Mouse (Mus musculus): Measurements from ENCODE around the gene Slc25a19. TPM values are rescaled to one million over a fixed set of nuclear protein-coding genes. Genes with fewer than 3 reads are reported as not detected.

Gene Slc25a19
- polyA plus RNA-seq (2014; fragmentation: Nextera tagmentation; extraction: Ambion mirVana): 24.9 and 27.1 TPM in 2 replicates

GRCm38 (mm10) chr11:115627705-115628464, at the start of gene Slc25a19:
Gene Slc25a19 (minus strand): TSS chr11:115628295.
- Histone ChIP-seq H3K27ac (ENCODE audit: low read depth, low read length) (no peak within 1 kb of the TSS), H3K4me3 (ENCODE audit: low read depth, low read length) (peak within 1 kb of the TSS; percentile 60), H3K4me2 (replicated peaks; ENCODE audit: low read depth, low read length) (peak within 1 kb of the TSS; percentile 74), H3K4me1 (replicated peaks; ENCODE audit: control insufficient read depth, insufficient read depth, low read length) (no peaks in the 10 kb centered on the region), H3K9me3 (ENCODE audit: control insufficient read depth, low read length) (no peaks in the 10 kb centered on the region), H3K36me3 (ENCODE audit: control insufficient read depth, insufficient read depth, low read length) (0 out of 2 replicates have a peak, but pooled peaks cover under 1% of the 10 kb centered on the region), H3K27me3 (ENCODE audit: control insufficient read depth, insufficient read depth, low read length) (no peaks in the 10 kb centered on the region), H3K9ac (ENCODE audit: low read depth, low read length) (peak within 1 kb of the TSS; percentile 60)
- under 1% methylated on average over 47 of the region's 47 CpGs for WGBS
- ATAC-seq (ENCODE audit: low FRiP score) (peak; percentile 99), DNase-seq (ENCODE audit: low spot score) (peak; percentile 98)

- Histone ChIP-seq H3K27me3 (ENCODE audit: control insufficient read depth, insufficient read depth, low read length) (no peaks in the 10 kb centered on the region), H3K9ac (ENCODE audit: low read depth, low read length) (no peak overlapping the region), H3K4me3 (ENCODE audit: low read depth, low read length) (no peak overlapping the region), H3K9me3 (ENCODE audit: control insufficient read depth, low read length) (no peaks in the 10 kb centered on the region), H3K4me2 (replicated peaks; ENCODE audit: low read depth, low read length) (no peak overlapping the region), H3K36me3 (ENCODE audit: control insufficient read depth, insufficient read depth, low read length) (0 out of 2 replicates have a peak, but pooled peaks cover 4% of the 10 kb centered on the region), H3K27ac (ENCODE audit: low read depth, low read length) (no peak overlapping the region), H3K4me1 (replicated peaks; ENCODE audit: control insufficient read depth, insufficient read depth, low read length) (no peaks in the 10 kb centered on the region)
- WGBS: 94% methylated on average over 3 of the region's 3 CpGs
- DNase-seq (ENCODE audit: low spot score): no peak
- no peak for ATAC-seq (ENCODE audit: low FRiP score)
These were observed 49.4 kb upstream of the Slc25a19 start for GRCm38 (mm10) chr11:115677511-115677910.

- no peaks in the 10 kb centered on the region for H3K27me3 ChIP-seq (ENCODE audit: control insufficient read depth, insufficient read depth, low read length)
- no peak overlapping the region for H3K4me3 ChIP-seq (ENCODE audit: low read depth, low read length)
- H3K9me3 ChIP-seq (ENCODE audit: control insufficient read depth, low read length): no peaks in the 10 kb centered on the region
- no peak overlapping the region for H3K4me2 ChIP-seq (replicated peaks; ENCODE audit: low read depth, low read length)
- no peak for ATAC-seq (ENCODE audit: low FRiP score)
- 0 out of 2 replicates have a peak, but pooled peaks cover 4% of the 10 kb centered on the region for H3K36me3 ChIP-seq (ENCODE audit: control insufficient read depth, insufficient read depth, low read length)
- no peak for DNase-seq (ENCODE audit: low spot score)
- no peak overlapping the region for H3K9ac ChIP-seq (ENCODE audit: low read depth, low read length)
- no peak overlapping the region for H3K27ac ChIP-seq (ENCODE audit: low read depth, low read length)
- no peaks in the 10 kb centered on the region for H3K4me1 ChIP-seq (replicated peaks; ENCODE audit: control insufficient read depth, insufficient read depth, low read length)
- 89% methylated on average over 8 of the region's 8 CpGs for WGBS
These were observed 48.6 kb upstream of the Slc25a19 start for GRCm38 (mm10) chr11:115676738-115677137.

DNA sequence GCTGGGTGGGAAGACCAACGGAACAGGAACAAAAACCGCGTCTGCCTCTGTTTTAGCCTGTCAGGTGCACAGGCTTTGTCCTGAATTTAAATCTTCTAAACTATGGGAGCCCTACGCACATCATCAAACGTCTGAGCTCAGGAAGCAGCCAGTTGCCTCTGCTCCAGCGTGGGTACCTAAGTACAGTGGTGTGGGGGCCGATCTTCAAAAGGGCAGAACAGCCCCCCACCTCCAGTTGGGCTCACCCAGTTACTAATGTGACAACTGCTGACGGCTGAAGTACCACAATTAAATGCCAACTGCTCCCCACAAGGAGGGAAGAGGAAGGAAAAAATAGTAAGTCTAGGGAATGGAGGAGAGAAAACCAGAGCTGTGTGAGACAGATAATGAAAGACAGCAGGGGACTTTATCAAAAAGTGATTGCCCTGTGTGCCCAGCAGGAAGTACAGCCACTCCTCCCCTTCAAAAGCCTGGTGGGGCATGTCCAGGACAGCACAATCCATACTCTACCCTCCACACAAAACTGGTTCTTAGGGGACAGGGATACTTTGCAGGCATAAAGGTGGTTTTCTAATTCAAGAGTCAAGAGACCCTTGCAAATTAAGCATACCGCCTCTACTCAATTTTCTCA, 46.3 kb upstream of the Slc25a19 start:
- Histone ChIP-seq H3K9me3 (ENCODE audit: control insufficient read depth, low read length) (no peaks in the 10 kb centered on the region), H3K9ac (ENCODE audit: low read depth, low read length) (no peak overlapping the region)
- WGBS: 77% methylated on average over 9 of the region's 9 CpGs

GRCm38 (mm10) chr11:115673471-115674234, 45.6 kb upstream of the Slc25a19 start:
- no peak overlapping the region for H3K4me3 ChIP-seq (ENCODE audit: low read depth, low read length)
- ATAC-seq (ENCODE audit: low FRiP score): no peak
- no peak overlapping the region for H3K9ac ChIP-seq (ENCODE audit: low read depth, low read length)
- no peaks in the 10 kb centered on the region for H3K4me1 ChIP-seq (replicated peaks; ENCODE audit: control insufficient read depth, insufficient read depth, low read length)
- DNase-seq (ENCODE audit: low spot score): no peak
- 91% methylated on average over 9 of the region's 9 CpGs for WGBS
- no peaks in the 10 kb centered on the region for H3K9me3 ChIP-seq (ENCODE audit: control insufficient read depth, low read length)
- H3K4me2 ChIP-seq (replicated peaks; ENCODE audit: low read depth, low read length): no peak overlapping the region
- no peaks in the 10 kb centered on the region for H3K27me3 ChIP-seq (ENCODE audit: control insufficient read depth, insufficient read depth, low read length)
- H3K27ac ChIP-seq (ENCODE audit: low read depth, low read length): no peak overlapping the region
- 0 out of 2 replicates have a peak, but pooled peaks cover 1% of the 10 kb centered on the region for H3K36me3 ChIP-seq (ENCODE audit: control insufficient read depth, insufficient read depth, low read length)

More for the DNA sequence above, 46.3 kb upstream of the Slc25a19 start:
- H3K4me3 ChIP-seq (ENCODE audit: low read depth, low read length): no peak overlapping the region
- no peak overlapping the region for H3K4me2 ChIP-seq (replicated peaks; ENCODE audit: low read depth, low read length)
- H3K27me3 ChIP-seq (ENCODE audit: control insufficient read depth, insufficient read depth, low read length): no peaks in the 10 kb centered on the region
- no peak overlapping the region for H3K27ac ChIP-seq (ENCODE audit: low read depth, low read length)
- H3K36me3 ChIP-seq (ENCODE audit: control insufficient read depth, insufficient read depth, low read length): 0 out of 2 replicates have a peak, but pooled peaks cover 4% of the 10 kb centered on the region
- ATAC-seq (ENCODE audit: low FRiP score) (no peak), DNase-seq (ENCODE audit: low spot score) (no peak)
- H3K4me1 ChIP-seq (replicated peaks; ENCODE audit: control insufficient read depth, insufficient read depth, low read length): no peaks in the 10 kb centered on the region

- no peaks in the 10 kb centered on the region for H3K9me3 ChIP-seq (ENCODE audit: control insufficient read depth, low read length)
- no peak overlapping the region for H3K27ac ChIP-seq (ENCODE audit: low read depth, low read length)
- ATAC-seq (ENCODE audit: low FRiP score) (no peak), DNase-seq (ENCODE audit: low spot score) (no peak)
- H3K27me3 ChIP-seq (ENCODE audit: control insufficient read depth, insufficient read depth, low read length): no peaks in the 10 kb centered on the region
- no peaks in the 10 kb centered on the region for H3K36me3 ChIP-seq (ENCODE audit: control insufficient read depth, insufficient read depth, low read length)
- no peak overlapping the region for H3K4me2 ChIP-seq (replicated peaks; ENCODE audit: low read depth, low read length)
- no peak overlapping the region for H3K4me3 ChIP-seq (ENCODE audit: low read depth, low read length)
- no peak overlapping the region for H3K9ac ChIP-seq (ENCODE audit: low read depth, low read length)
- WGBS: 92% methylated on average over 7 of the region's 7 CpGs
- H3K4me1 ChIP-seq (replicated peaks; ENCODE audit: control insufficient read depth, insufficient read depth, low read length): no peaks in the 10 kb centered on the region
These were observed 44.3 kb upstream of the Slc25a19 start for GRCm38 (mm10) chr11:115672226-115672987.

GRCm38 (mm10) chr11:115670451-115671050, 42.5 kb upstream of the Slc25a19 start:
- Histone ChIP-seq H3K9me3 (ENCODE audit: control insufficient read depth, low read length) (no peaks in the 10 kb centered on the region), H3K4me3 (ENCODE audit: low read depth, low read length) (no peak overlapping the region), H3K9ac (ENCODE audit: low read depth, low read length) (no peak overlapping the region), H3K36me3 (ENCODE audit: control insufficient read depth, insufficient read depth, low read length) (no peaks in the 10 kb centered on the region), H3K27ac (ENCODE audit: low read depth, low read length) (no peak overlapping the region), H3K4me1 (replicated peaks; ENCODE audit: control insufficient read depth, insufficient read depth, low read length) (no peaks in the 10 kb centered on the region), H3K4me2 (replicated peaks; ENCODE audit: low read depth, low read length) (no peak overlapping the region), H3K27me3 (ENCODE audit: control insufficient read depth, insufficient read depth, low read length) (no peaks in the 10 kb centered on the region)
- DNase-seq (ENCODE audit: low spot score): no peak
- ATAC-seq (ENCODE audit: low FRiP score): no peak
- 42% methylated on average over 5 of the region's 5 CpGs for WGBS

Measured in hindbrain, embryonic 11.5 days (tissue).